8 mouse cellular contexts compared by ENCODE assay signal in the genomic region with DNA sequence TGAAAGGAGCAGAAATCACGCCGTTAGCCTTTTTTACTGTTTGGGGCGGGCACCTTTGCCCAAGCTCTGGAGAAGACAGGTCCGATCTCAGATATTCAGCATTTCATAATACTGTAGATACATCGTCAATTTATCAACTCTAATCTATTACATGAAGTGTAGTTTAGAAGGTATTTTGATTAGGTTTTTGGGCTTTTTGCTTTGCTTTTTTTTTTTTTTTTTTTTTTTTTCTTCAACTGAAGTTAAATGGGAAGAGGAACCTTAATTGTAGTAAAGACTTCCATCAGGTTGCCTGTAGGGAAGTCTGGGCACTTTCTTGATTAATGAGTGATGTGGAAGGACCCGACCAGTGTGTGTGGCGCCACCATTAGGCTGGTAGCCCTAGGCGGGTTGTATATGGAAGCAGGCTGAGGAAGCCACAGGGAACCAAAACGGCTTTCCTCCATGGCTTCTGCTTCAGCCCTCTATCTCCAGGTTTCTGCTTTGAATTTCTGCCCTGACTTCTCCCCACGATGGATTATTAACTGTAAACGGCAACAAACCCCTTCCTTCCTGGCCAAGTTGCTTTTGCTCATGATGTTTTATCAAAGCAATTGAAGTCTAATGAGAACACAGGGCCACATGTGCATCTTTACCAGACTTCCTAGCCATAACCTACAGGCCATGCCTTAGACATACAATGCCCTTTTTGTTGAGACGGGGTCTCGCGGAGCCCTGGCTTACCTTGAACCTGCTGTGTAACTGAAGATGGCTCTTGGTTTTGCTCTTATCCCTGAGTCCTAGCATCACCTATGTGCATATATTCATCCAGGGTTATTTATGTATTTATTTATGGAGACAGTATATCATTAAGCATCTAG. TPM values are rescaled to one million over a fixed set of nuclear protein-coding genes. Genes with fewer than 3 reads are reported as not detected.
DNase-seq lines count a peak whose midpoint lies in the region; ATAC-seq and TF ChIP-seq lines count a peak whose summit lies in the region.

No protein-coding gene starts in this region.

- H3K9me3 ChIP-seq in neural tube, embryonic 11.5 days (ENCODE audit: control insufficient read depth, low read length), result no peaks in the 10 kb centered on the region
- H3K9me3 ChIP-seq in heart, embryonic 13.5 days, result no peaks in the 10 kb centered on the region
- H3K9me3 ChIP-seq in kidney, postnatal 0 days (replicated peaks; ENCODE audit: low read length), result no peaks in the 10 kb centered on the region
- no peaks in the 10 kb centered on the region for H3K9me3 ChIP-seq in megakaryocyte, embryonic 14.5 days

- H3K4me1 ChIP-seq in neural tube, embryonic 11.5 days (ENCODE audit: control insufficient read depth, insufficient read depth, low read length), result no peaks in the 10 kb centered on the region
- H3K4me1 ChIP-seq in heart, embryonic 13.5 days, result peaks cover 14% of the 10 kb centered on the region
- no peaks in the 10 kb centered on the region; the same call in 1 of the 2 replicates for H3K4me1 ChIP-seq in kidney, postnatal 0 days (replicated peaks; ENCODE audit: insufficient read depth, low read length)
- peaks cover 25% of the 10 kb centered on the region for H3K4me1 ChIP-seq in megakaryocyte, embryonic 14.5 days

- peak overlapping the region; percentile 72 for H3K27ac ChIP-seq in neural tube, embryonic 11.5 days (ENCODE audit: low read depth, low read length)
- peak overlapping the region; percentile 91 for H3K27ac ChIP-seq in heart, embryonic 13.5 days (replicated peaks)
- H3K27ac ChIP-seq in kidney, postnatal 0 days, result peak overlapping the region; percentile 94

- WGBS in neural tube, embryonic 11.5 days, result 30% methylated on average over 14 of the region's 14 CpGs
- WGBS in heart, embryonic 13.5 days, result 31% methylated on average over 14 of the region's 14 CpGs
- 29% methylated on average over 14 of the region's 14 CpGs for WGBS in kidney, postnatal 0 days

- H3K27me3 ChIP-seq in neural tube, embryonic 11.5 days (ENCODE audit: control insufficient read depth, insufficient read depth, low read length), result no peaks in the 10 kb centered on the region
- no peaks in the 10 kb centered on the region for H3K27me3 ChIP-seq in heart, embryonic 13.5 days (replicated peaks)
- no peaks in the 10 kb centered on the region for H3K27me3 ChIP-seq in kidney, postnatal 0 days (ENCODE audit: insufficient read depth, low read length)
- H3K27me3 ChIP-seq in megakaryocyte, embryonic 14.5 days (replicated peaks), result no peaks in the 10 kb centered on the region

- no peaks in the 10 kb centered on the region for H3K36me3 ChIP-seq in neural tube, embryonic 11.5 days (ENCODE audit: control insufficient read depth, insufficient read depth, low read length)
- no peaks in the 10 kb centered on the region for H3K36me3 ChIP-seq in heart, embryonic 13.5 days
- H3K36me3 ChIP-seq in kidney, postnatal 0 days (ENCODE audit: insufficient read depth, low read length), result no peaks in the 10 kb centered on the region
- H3K36me3 ChIP-seq in megakaryocyte, embryonic 14.5 days (replicated peaks; ENCODE audit: low read length), result peaks cover 8% of the 10 kb centered on the region

- H3K4me2 ChIP-seq in neural tube, embryonic 11.5 days (ENCODE audit: low read depth), result peak overlapping the region; percentile 99
- H3K4me2 ChIP-seq in heart, embryonic 13.5 days, result peak overlapping the region; percentile 96
- peak overlapping the region; percentile 87 for H3K4me2 ChIP-seq in kidney, postnatal 0 days (ENCODE audit: low read length)

- H3K4me3 ChIP-seq in neural tube, embryonic 11.5 days (ENCODE audit: low read depth, low read length), result peak overlapping the region; percentile 87
- peak overlapping the region; percentile 92 for H3K4me3 ChIP-seq in heart, embryonic 13.5 days
- peak overlapping the region; percentile 75 for H3K4me3 ChIP-seq in kidney, postnatal 0 days (replicated peaks; ENCODE audit: low read depth, low read length)
- peak overlapping the region; percentile 99 for H3K4me3 ChIP-seq in megakaryocyte, embryonic 14.5 days (replicated peaks)

- no peak for DNase-seq in neural tube, embryonic 11.5 days (ENCODE audit: low spot score)
- DNase-seq in neural tube, embryonic 10.5 days (ENCODE audit: extremely low spot score, low spot score), result no peak
- DNase-seq in cerebellum, postnatal 14 days, result peak; percentile 52 to 59
- DNase-seq in kidney, postnatal 0 days (ENCODE audit: low spot score), result peak; percentile 27
- no peak for DNase-seq in frontal cortex, adult 2 months (ENCODE audit: extremely low spot score in 1 of 2, low spot score in 1 of 2)
- no peak for DNase-seq in adrenal gland, adult 2 months

- ATAC-seq in neural tube, embryonic 11.5 days (ENCODE audit: insufficient read depth, low FRiP score, low TSS enrichment), result no peak
- ATAC-seq in heart, embryonic 13.5 days (ENCODE audit: extremely low read depth, insufficient number of reproducible peaks, low FRiP score, low TSS enrichment), result no peak
- no peak for ATAC-seq in kidney, postnatal 0 days (replicated peaks; ENCODE audit: low FRiP score, low read depth)

- H3K9ac ChIP-seq in neural tube, embryonic 11.5 days (ENCODE audit: low read length), result peak overlapping the region; percentile 79
- peak overlapping the region; percentile 90 for H3K9ac ChIP-seq in heart, embryonic 13.5 days
- H3K9ac ChIP-seq in kidney, postnatal 0 days (ENCODE audit: low read depth, low read length), result peak overlapping the region; percentile 85

- TF ChIP-seq CTCF in kidney, postnatal 0 days (IDR thresholded peaks at IDR 0.05; ENCODE audit: low read depth), result peak; percentile 36

RNA-seq across cellular contexts. Expression of gene Cry1, which starts 1.0 kb away (rescaled TPM):
- 31.7 and 34.2 TPM in 2 replicates for polyA plus RNA-seq in neural tube, embryonic 11.5 days (2014; fragmentation: Nextera tagmentation; extraction: Ambion mirVana)
- polyA plus RNA-seq in heart, embryonic 13.5 days (2015; fragmentation: Nextera tagmentation; extraction: Ambion mirVana), result 14.8 and 15.2 TPM in 2 replicates
- polyA plus RNA-seq in kidney, postnatal 0 days (2015; fragmentation: Nextera tagmentation; extraction: Ambion mirVana), result 28.1 and 28.7 TPM in 2 replicates
- polyA plus RNA-seq in megakaryocyte, embryonic 14.5 days (2012; ENCODE audit: insufficient read depth, low replicate concordance), result 12.2 and 34.3 TPM in 2 replicates
- polyA plus RNA-seq in frontal cortex, adult 2 months (2012; rRNA removed), result 13.2 and 14.4 TPM in 2 replicates
- total RNA-seq in adrenal gland, adult 2 months (2021), result 1 to 10 TPM; 7.7 to 9.1 TPM
- polyA plus RNA-seq in adrenal gland, adult 2 months (2012; rRNA removed), result 3.9 and 5.8 TPM in 2 replicates

RNA-seq across cellular contexts. Expression of gene Mterf2, which starts 58.0 kb away (rescaled TPM):
- polyA plus RNA-seq in neural tube, embryonic 11.5 days (2014; fragmentation: Nextera tagmentation; extraction: Ambion mirVana), result 35.9 and 38.8 TPM in 2 replicates
- 11.5 and 11.8 TPM in 2 replicates for polyA plus RNA-seq in heart, embryonic 13.5 days (2015; fragmentation: Nextera tagmentation; extraction: Ambion mirVana)
- polyA plus RNA-seq in kidney, postnatal 0 days (2015; fragmentation: Nextera tagmentation; extraction: Ambion mirVana), result 14.3 and 15.2 TPM in 2 replicates
- 0.46 TPM in 1 of 2 replicates, not detected in the other for polyA plus RNA-seq in megakaryocyte, embryonic 14.5 days (2012; ENCODE audit: insufficient read depth, low replicate concordance)
- 19.8 and 22.6 TPM in 2 replicates for polyA plus RNA-seq in frontal cortex, adult 2 months (2012; rRNA removed)
- 10 to 100 TPM in 1 of 2 experiments, 1 to 10 TPM in 1; 4.7 to 11.6 TPM for total RNA-seq in adrenal gland, adult 2 months (2021)
- 0.25 and 0.58 TPM in 2 replicates for polyA plus RNA-seq in adrenal gland, adult 2 months (2012; rRNA removed)

Comparison
In these comparisons a context has a peak if more than half of its experiments do, and no peak if none do; other contexts are left out.
1. DNase-seq: peak in cerebellum, postnatal 14 days (2 of 2) and kidney, postnatal 0 days (single experiment); none in neural tube, embryonic 11.5 days (single experiment), neural tube, embryonic 10.5 days (single experiment), frontal cortex, adult 2 months (0 of 2) and adrenal gland, adult 2 months (single experiment).
2. Peak in every context shown above with its lines, with median percentiles within 50 percentile points of each other: H3K27ac ChIP-seq, H3K4me2 ChIP-seq, H3K4me3 ChIP-seq and H3K9ac ChIP-seq.